In the genomic region with DNA sequence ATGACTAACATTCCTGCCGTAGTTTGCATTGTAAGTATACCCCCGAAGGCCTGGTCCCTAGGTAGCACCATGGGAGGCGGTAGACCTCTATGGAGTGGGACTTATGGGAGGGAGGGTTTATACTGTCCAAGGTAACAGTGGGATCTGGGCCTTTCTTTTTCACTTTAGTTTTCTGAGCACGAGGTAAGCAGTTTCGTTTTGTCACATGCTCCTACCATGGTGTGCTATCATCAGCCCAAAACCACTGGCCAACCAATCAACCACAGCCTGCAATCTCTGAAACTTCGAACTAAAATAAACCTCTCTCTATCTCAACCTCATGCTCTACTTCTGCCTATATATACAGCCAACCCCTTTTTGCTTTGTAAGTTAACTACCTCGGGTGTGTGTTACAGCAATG, we compare ENCODE assay signal across 22 mouse cellular contexts. TPM values are rescaled to one million over a fixed set of nuclear protein-coding genes. Genes with fewer than 3 reads are reported as not detected.
DNase-seq lines count a peak whose midpoint lies in the region; ATAC-seq lines count a peak whose summit lies in the region.
"Had no signal": no experiment of that assay in that cellular context is flagged by ENCODE, and none has a peak within 500 bp of the region (broad histone marks: within the 10 kb centered on the region; RNA-seq: fewer than 3 reads in every experiment).

No protein-coding gene starts in this region.

- ATAC-seq in heart, embryonic 13.5 days (ENCODE audit: extremely low read depth, insufficient number of reproducible peaks, low FRiP score, low TSS enrichment) = no peak
- no peak for ATAC-seq in heart, embryonic 12.5 days (ENCODE audit: insufficient number of reproducible peaks, low FRiP score)
- peak; percentile 51 for ATAC-seq in CD4-positive, CD25-positive, alpha-beta regulatory T cell, adult 4 months
- ATAC-seq in hindbrain, embryonic 12.5 days (ENCODE audit: low FRiP score) = no peak
- ATAC-seq: forebrain, embryonic 15.5 days; intestine, postnatal 0 days; Patski had no signal

- WGBS in heart, embryonic 13.5 days = 74% methylated on average over 7 of the region's 7 CpGs
- WGBS in heart, embryonic 12.5 days = 65% methylated on average over 7 of the region's 7 CpGs
- 82% methylated on average over 7 of the region's 7 CpGs for WGBS in hindbrain, embryonic 12.5 days

- H3K4me1 ChIP-seq in heart, embryonic 13.5 days = peaks cover 23% of the 10 kb centered on the region
- H3K4me1 ChIP-seq in heart, embryonic 12.5 days (replicated peaks) = peaks cover 6% of the 10 kb centered on the region
- peaks cover 4% of the 10 kb centered on the region; the same call in 1 of the 2 replicates for H3K4me1 ChIP-seq in hindbrain, embryonic 12.5 days
- H3K4me1 ChIP-seq: embryonic facial prominence, embryonic 12.5 days; heart, embryonic 10.5 days had no signal

- no peak overlapping the region for H3K4me2 ChIP-seq in heart, embryonic 13.5 days
- no peak overlapping the region for H3K4me2 ChIP-seq in heart, embryonic 12.5 days
- H3K4me2 ChIP-seq in hindbrain, embryonic 12.5 days (replicated peaks) = no peak overlapping the region
- H3K4me2 ChIP-seq: embryonic facial prominence, embryonic 12.5 days; forebrain, embryonic 15.5 days had no signal

- H3K9ac ChIP-seq in heart, embryonic 13.5 days = no peak overlapping the region
- no peak overlapping the region for H3K9ac ChIP-seq in heart, embryonic 12.5 days
- H3K9ac ChIP-seq in hindbrain, embryonic 12.5 days = no peak overlapping the region
- H3K9ac ChIP-seq: embryonic facial prominence, embryonic 12.5 days; forebrain, embryonic 15.5 days had no signal

- peak; percentile 26 for DNase-seq in 416B (ENCODE audit: low read depth)
- DNase-seq in induced T-regulatory cell, adult 2 months (ENCODE audit: low read depth) = peak; percentile 74
- DNase-seq in ovary, postnatal 14 days (ENCODE audit: low spot score) = no peak
- no peak for DNase-seq in right cerebral cortex, adult 18-20 months
- DNase-seq: adrenal gland, adult 8-10 months; adrenal gland, postnatal 36 days; cerebellum, adult 2 months; cerebellum, postnatal 10 days; gastrocnemius, postnatal 36 days; heart, adult 18-20 months; heart, postnatal 36 days had no signal

- H3K9me3 ChIP-seq in heart, embryonic 13.5 days = no peaks in the 10 kb centered on the region
- H3K9me3 ChIP-seq in heart, embryonic 12.5 days (replicated peaks) = no peaks in the 10 kb centered on the region
- H3K9me3 ChIP-seq in hindbrain, embryonic 12.5 days (replicated peaks) = no peaks in the 10 kb centered on the region
- H3K9me3 ChIP-seq: embryonic facial prominence, embryonic 12.5 days; forebrain, embryonic 15.5 days; heart, embryonic 10.5 days had no signal

- no peaks in the 10 kb centered on the region for H3K36me3 ChIP-seq in heart, embryonic 13.5 days
- no peaks in the 10 kb centered on the region for H3K36me3 ChIP-seq in heart, embryonic 12.5 days
- H3K36me3 ChIP-seq in hindbrain, embryonic 12.5 days = no peaks in the 10 kb centered on the region
- H3K36me3 ChIP-seq: embryonic facial prominence, embryonic 12.5 days; forebrain, embryonic 15.5 days; heart, embryonic 10.5 days had no signal

- H3K4me3 ChIP-seq in heart, embryonic 13.5 days = no peak overlapping the region
- no peak overlapping the region for H3K4me3 ChIP-seq in heart, embryonic 12.5 days
- H3K4me3 ChIP-seq in hindbrain, embryonic 12.5 days = no peak overlapping the region
- H3K4me3 ChIP-seq: embryonic facial prominence, embryonic 12.5 days; forebrain, embryonic 15.5 days; heart, embryonic 10.5 days had no signal

- 0 out of 2 replicates have a peak overlapping the region, but pooled peaks have one; percentile 28 for H3K27ac ChIP-seq in heart, embryonic 13.5 days (replicated peaks)
- H3K27ac ChIP-seq in heart, embryonic 12.5 days (ENCODE audit: poor library complexity, severe bottlenecking) = no peak overlapping the region
- no peak overlapping the region for H3K27ac ChIP-seq in hindbrain, embryonic 12.5 days
- H3K27ac ChIP-seq: embryonic facial prominence, embryonic 12.5 days; forebrain, embryonic 15.5 days; heart, embryonic 10.5 days had no signal

- no peaks in the 10 kb centered on the region for H3K27me3 ChIP-seq in heart, embryonic 13.5 days (replicated peaks)
- H3K27me3 ChIP-seq in heart, embryonic 12.5 days (replicated peaks) = 0 out of 2 replicates have a peak, but pooled peaks cover 4% of the 10 kb centered on the region
- no peaks in the 10 kb centered on the region for H3K27me3 ChIP-seq in hindbrain, embryonic 12.5 days
- H3K27me3 ChIP-seq: embryonic facial prominence, embryonic 12.5 days; forebrain, embryonic 15.5 days; Patski had no signal

RNA-seq across cellular contexts. Expression of gene Art2b, which starts 32.9 kb away (rescaled TPM):
- polyA plus RNA-seq in heart, embryonic 13.5 days (2015; fragmentation: Nextera tagmentation; extraction: Ambion mirVana) = not detected in 2 replicates
- polyA plus RNA-seq in heart, embryonic 12.5 days (2016; fragmentation: Nextera tagmentation; extraction: Ambion mirVana) = not detected in 2 replicates
- polyA plus RNA-seq in CD4-positive, CD25-positive, alpha-beta regulatory T cell, adult 4 months (2017; shearing (Covaris generic)) = 100 to 1,000 TPM; 144 to 219 TPM
- polyA plus RNA-seq in hindbrain, embryonic 12.5 days (2016; fragmentation: Nextera tagmentation; extraction: Ambion mirVana) = not detected in 2 replicates
- polyA plus RNA-seq: cerebellum, adult 2 months; embryonic facial prominence, embryonic 12.5 days; forebrain, embryonic 11.5 days; forebrain, embryonic 15.5 days; heart, embryonic 10.5 days; hindbrain, embryonic 11.5 days; Patski had no signal

RNA-seq across cellular contexts. Expression of gene Clpb, which starts 45.2 kb away (rescaled TPM):
- polyA plus RNA-seq in heart, embryonic 13.5 days (2015; fragmentation: Nextera tagmentation; extraction: Ambion mirVana) = 47.0 and 52.3 TPM in 2 replicates
- 44.8 and 47.8 TPM in 2 replicates for polyA plus RNA-seq in heart, embryonic 12.5 days (2016; fragmentation: Nextera tagmentation; extraction: Ambion mirVana)
- 10 to 100 TPM in 1 of 2 experiments, 1 to 10 TPM in 1; 9.9 to 14.9 TPM for polyA plus RNA-seq in CD4-positive, CD25-positive, alpha-beta regulatory T cell, adult 4 months (2017; shearing (Covaris generic))
- polyA plus RNA-seq in hindbrain, embryonic 12.5 days (2016; fragmentation: Nextera tagmentation; extraction: Ambion mirVana) = 37.8 and 38.4 TPM in 2 replicates

Comparison
In these comparisons a context has a peak if more than half of its experiments do, and no peak if none do; other contexts are left out.
1. DNase-seq: peak in 416B (single experiment) and induced T-regulatory cell, adult 2 months (single experiment); none in ovary, postnatal 14 days (single experiment) and right cerebral cortex, adult 18-20 months (single experiment).
2. RNA of gene Art2b, which starts 32.9 kb away (polyA plus RNA-seq): 144 to 219 TPM in CD4-positive, CD25-positive, alpha-beta regulatory T cell, adult 4 months; not detected in heart, embryonic 13.5 days, not detected in heart, embryonic 12.5 days and not detected in hindbrain, embryonic 12.5 days; every median in the first group is over 100 times any median in the second.